Mouse (Mus musculus): Measurements from ENCODE around the gene Kbtbd12. TPM values are rescaled to one million over a fixed set of nuclear protein-coding genes. Genes with fewer than 3 reads are reported as not detected.

Gene Kbtbd12
- polyA plus RNA-seq, 3 experiments from 2014 or later = not detected

DNA sequence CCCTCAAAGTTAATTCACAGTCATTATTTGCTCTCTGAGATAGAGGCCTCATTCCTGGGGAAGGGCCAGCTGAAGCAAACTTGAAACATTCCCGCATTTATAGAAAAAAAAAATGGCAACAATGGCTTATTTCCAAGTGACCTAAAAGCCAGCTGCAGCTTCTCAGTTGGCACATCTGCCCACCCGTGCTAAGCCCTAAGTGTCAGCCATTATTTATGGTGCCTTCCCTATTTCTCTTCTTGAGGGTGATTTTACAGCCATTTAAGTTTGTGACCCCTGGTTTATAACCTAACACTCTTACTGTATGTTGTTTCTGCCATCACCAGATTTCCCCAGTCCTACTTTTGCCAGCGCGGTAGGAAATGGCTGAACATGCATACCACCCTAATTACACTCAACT, 11.3 kb downstream of the Kbtbd12 start:
- no peak for ATAC-seq

DNA sequence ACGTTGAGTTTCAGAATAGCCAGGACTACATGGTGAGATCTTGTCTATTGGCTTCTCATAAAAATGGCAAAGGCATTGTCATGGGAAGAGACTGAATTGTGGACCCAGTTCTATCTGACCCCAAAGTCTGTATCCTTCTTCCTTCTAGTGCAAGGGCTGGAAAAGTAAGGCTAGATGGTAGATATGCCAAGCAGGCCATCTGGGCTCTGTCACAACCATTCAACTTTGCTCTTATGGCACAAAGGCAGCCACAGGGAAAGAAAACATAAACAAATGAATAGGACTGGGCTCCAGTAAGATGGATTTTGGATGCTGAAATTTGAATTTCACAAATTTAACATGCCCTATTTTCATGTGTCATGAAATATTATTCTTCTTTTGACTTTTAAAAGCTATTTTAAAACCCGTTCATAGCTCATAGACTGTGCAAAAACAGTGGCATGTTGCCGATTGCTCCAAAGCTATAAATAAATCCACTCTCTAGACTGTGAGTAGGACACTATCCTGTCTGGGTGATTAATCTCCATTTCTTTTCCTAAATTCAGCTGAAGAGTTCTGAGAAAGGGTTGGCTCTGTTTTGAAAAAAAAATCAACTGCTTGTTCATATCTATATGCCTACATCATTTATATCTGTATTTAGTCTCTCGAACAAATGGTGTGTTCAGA, 15.8 kb downstream of the Kbtbd12 start:
- no peak for ATAC-seq

DNA sequence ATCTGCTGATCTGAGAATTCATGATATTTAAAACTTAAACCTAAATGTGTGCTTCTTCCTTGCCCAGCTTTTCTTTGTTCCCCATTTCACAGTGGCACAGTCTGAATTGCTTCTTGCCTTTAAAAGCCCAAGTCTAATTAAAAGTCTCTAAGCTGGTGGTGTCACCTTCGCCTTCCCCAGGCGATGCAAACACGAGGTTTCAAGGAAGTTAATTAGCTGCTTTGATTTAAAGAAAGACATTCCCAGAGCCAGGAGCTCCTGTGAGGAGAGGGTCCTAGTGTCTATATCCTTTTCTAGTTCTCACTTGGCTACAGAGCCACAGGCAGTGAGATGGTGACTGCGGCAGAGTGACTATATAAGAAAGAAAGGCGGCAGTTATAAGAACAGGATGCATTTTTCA, 18.2 kb downstream of the Kbtbd12 start:
- ATAC-seq = no peak

- ATAC-seq = no peak
These were observed 22.4 kb downstream of the Kbtbd12 start for GRCm38 (mm10) chr6:88615352-88615751.

- no peak for ATAC-seq
These were observed 31.3 kb downstream of the Kbtbd12 start for GRCm38 (mm10) chr6:88606417-88606816.

- ATAC-seq = no peak
These were observed 32.0 kb downstream of the Kbtbd12 start for GRCm38 (mm10) chr6:88605715-88606114.

DNA sequence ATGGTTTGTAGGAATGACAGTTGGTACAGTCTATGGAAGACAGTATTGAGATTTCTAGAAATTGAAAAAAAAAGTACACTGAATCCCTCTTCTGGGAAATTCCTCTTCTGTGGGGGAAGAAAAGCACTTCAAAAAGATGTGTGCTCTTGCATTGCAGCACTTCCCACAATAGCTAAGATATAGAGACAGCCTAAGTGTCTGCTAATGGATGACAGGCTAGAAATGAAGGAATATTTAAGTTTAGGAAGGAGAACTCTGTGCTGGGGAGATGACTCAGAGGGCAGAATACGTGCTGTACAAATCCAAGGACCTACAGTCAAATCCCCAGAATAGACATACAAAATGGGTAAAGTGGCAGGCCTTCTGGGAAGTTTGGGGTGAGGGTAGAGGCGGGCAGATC, 32.5 kb downstream of the Kbtbd12 start:
- no peak for ATAC-seq

DNA sequence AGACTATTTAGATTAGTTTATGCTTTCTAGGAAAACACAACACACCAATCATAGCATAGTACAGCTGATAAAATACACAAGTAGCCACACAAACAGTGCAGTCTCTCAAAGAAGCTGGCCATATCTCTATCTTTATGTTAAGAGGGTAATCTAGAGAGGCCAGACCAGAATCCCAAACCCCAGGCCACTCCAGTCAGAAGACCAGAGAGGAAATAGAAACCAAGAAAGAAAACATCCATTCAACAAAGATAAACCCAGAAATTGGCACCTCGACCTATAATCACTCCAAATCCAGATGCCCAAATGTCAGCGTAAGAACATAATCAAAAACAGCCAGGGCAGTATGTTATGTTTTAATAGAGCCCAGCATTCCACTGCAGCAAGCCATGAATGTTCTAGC, 41.6 kb downstream of the Kbtbd12 start:
- ATAC-seq = no peak

DNA sequence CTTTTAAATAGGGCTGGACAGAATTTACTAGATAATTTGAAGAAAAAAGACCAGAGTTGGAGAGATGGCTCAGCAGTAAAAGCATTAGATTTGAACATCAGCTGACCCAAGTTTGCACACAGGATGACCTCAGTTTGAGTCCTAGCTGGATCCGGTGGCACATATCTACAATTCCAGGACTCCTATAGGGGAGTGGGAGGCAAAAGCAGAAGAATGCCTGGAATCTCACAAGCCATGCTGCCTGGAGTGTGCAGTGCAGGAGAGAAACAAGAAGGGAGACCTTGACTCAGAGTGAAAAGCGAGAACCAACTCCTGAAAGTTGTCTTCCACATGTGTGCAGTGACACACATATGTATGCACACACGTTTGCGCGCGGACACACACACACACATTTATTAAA, 45.4 kb downstream of the Kbtbd12 start:
- no peak for ATAC-seq

GRCm38 (mm10) chr6:88590231-88590630, 47.5 kb downstream of the Kbtbd12 start:
- ATAC-seq = no peak

GRCm38 (mm10) chr6:88589517-88589916, 48.2 kb downstream of the Kbtbd12 start:
- no peak for ATAC-seq

DNA sequence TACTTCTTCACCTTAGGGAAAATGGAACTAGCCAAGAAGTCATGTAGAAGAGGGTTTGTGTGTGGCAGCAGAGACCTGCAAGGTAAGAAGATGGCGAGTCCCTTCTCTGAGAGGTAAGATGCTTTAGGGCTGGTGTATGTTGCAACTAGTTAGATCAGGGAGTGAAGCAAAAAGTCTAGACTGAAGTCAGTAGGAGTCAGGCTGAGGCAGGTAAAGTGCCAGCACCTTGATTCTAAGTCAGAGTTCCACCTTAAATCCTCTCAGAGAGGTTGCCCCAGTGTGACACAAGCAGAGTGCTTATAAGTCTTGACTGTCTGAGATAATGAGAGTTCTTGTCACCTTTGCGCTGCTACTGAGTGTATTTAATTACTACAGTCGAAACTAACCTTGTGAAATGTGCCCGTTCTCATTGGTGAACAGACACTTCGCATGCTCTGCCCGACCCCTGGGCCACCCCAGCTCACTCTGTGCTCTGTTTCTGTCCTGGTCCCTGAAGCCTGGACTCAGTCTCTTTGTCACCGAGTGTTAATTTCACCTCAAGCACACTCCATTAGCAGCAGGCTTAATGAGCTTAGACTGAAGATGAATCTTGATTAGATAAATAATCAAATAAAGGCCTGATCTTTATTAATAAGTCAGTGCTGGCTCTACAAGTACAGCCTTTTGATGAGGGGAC, 49.0 kb downstream of the Kbtbd12 start:
- ATAC-seq = no peak

DNA sequence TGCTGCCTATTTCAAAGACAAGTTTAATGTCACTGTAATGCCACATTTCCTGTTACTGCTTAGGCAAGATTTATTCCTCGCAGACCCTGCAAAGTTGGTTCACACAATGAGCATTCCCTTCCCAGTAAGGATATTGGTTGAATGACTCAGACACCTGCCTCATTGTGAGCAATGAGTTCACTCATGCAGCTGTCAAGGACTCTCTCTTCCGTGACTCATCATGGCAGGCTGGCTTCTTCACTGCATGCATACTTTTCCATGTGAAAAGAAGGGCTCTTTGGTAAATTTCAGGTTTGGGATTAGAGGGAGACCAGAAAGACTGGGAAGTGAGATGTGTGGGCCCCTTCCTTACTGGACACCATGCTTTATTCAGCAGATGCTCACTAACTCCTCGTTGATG, 50.7 kb downstream of the Kbtbd12 start:
- ATAC-seq = no peak

DNA sequence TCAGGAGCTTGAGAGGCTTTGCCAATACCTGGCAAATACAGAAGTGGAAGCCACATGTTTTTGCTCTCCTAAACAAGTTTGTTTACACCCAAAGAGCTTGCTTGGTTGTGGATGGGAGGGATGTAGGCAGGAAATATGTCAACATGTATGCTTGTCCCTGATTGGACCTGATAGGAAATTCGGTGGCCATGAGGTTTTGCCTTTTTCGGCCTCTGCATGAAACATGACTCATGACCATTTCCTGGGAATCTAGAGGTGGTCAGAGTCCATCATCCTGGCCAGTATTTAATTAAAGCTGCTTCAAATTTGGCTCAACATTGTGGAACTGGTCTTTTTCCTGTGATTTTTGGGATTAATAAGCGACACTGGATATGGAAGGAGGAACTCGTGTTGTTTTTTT, 53.8 kb downstream of the Kbtbd12 start:
- no peak for ATAC-seq

- no peak for ATAC-seq
These were observed 61.3 kb downstream of the Kbtbd12 start for GRCm38 (mm10) chr6:88576495-88576894.

DNA sequence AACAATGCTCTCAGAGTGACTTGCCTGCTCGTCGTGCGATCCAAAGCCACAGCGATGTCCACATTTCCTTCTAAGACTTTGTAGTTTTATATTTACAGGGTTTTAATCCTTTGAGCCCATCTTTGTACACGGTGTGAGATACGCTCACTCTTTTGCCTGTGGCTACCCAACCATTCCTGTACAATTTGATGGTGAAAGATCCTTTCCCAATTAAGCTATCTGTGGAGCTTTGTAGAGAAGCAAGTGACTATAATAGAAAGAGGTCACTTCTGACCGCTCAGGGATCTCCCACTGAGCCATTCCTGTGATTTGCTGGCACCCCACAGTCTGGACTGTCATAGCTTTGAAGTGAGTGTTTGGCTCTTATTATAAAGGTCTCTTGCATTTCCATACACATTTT, 71.1 kb downstream of the Kbtbd12 start:
- ATAC-seq = no peak

DNA sequence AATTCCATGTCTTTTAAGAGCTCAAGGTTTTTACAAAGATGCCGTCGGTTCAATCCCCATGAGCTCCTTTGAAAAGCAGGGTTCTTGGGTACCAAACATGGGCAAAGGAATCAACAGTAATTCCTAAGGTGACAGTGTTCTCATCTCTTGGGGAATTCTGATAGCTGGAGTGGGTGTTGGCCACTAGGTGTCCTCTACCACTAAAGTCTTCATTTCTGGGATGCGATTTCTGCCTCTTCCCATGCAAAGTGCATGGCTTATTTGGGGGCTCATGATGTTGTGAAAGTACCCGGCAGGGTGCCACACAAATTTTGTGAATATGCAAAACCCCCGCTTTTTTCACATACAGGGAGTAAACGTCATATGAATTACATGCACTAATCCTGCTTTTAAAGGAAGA, 72.7 kb downstream of the Kbtbd12 start:
- no peak for ATAC-seq

DNA sequence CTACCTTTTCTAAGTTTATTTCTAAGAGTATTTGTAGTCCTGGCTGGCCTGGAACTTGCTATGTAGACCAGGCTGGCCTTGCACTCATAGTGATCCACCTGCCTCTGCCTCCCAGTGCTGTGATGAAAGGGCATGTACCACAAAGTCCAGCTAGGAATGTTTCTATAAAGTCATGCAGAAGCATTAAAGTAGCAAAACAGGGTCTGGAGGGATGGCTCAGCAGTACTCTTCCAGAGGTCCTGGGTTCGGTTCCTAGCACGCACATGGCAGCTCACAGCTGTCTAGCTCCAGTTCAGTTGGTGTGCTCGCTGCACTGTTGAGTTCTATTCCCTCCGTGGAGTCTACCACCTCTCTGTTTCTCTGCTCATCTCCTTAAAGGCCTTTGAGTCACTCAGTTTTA, 77.6 kb downstream of the Kbtbd12 start:
- ATAC-seq = no peak

GRCm38 (mm10) chr6:88559688-88560087, 78.1 kb downstream of the Kbtbd12 start:
- ATAC-seq = no peak

DNA sequence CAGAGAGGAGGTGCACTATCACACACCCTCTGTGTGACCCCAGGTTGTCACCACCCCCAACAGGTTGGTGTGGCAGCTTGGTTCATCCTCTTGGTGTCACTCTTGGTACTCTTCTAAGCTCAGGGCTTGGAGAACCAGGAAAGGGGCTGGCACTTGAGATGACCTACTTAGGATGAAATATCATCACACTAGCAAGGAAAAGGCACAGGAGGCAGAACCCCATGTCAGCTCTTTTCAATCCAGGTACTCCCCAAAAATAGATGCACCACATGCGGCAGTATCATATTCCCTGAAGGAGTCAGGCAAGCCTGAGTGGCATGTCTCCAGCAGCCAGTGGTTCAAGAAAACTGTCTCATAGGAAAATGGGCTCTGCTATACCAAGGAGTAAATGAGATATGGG, 79.7 kb downstream of the Kbtbd12 start:
- no peak for ATAC-seq

DNA sequence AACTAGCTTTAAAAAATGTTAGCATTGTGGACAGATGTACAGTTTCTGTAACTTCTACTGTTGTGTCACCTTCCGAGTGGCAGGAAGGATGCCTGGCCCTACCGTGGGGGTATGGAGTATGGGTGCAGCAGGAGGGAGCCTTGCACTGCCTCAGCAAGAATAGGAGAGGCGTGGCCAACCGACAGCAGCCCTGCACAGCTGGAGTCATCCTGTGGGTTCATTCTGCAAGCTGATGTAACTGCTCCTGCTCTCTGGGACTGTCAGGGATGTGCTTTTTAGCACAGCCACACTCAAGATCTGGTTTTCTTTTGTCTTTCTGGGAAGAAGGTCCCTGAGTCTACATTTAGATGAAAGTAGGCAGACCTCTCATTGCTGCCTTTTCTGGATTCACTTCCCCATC, 80.2 kb downstream of the Kbtbd12 start:
- no peak for ATAC-seq

DNA sequence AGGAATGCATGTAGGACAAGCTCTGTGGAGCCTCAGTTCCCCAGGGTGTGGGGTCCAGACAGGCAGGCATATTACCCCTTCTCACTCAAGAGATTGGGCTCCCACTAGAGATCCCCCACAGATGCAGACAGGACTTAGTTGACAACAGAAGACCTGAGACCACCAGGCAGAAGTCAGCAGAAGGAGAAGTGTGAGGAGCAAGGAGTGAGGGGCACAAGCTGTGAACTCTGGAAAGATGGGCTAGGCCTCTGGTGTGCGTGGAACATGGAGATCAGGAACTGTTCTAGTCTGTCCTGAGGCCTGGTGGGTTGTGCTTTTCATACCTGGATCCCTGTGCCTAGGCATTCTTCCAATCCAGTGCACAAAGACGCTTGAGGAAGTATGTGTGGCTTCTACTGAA, 87.8 kb downstream of the Kbtbd12 start:
- no peak for ATAC-seq

DNA sequence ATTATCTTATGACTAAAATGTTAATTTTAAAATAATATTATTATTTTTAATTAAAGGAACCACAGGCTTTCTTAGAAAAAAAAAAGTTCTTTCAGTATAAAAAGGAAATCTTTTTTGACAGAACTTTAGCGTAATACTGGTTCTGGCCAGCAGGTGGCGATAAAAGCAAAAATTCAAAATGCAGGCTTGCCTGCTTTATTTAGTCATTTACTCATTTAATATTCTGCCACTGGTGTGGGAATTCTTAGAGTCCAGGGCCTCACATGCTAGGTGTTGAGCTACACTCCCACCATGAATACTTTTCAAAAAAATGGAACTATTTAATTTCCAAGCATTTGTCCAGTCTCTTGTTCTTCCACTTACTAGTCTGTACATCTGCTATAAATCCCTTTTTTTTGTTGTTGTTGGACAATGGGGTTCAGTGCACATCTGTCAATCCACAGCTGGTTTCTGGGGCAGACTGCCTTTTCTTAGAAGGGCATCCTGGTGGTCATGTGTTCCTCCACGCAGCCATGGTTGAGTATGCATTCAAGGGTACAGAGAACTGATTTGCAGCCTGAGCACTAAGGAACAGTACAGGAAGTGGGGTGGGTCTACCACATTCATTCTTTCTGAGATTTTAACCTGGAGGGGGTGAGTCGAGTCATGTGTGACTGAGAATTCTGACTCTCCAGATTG, 88.5 kb downstream of the Kbtbd12 start:
- ATAC-seq = no peak

DNA sequence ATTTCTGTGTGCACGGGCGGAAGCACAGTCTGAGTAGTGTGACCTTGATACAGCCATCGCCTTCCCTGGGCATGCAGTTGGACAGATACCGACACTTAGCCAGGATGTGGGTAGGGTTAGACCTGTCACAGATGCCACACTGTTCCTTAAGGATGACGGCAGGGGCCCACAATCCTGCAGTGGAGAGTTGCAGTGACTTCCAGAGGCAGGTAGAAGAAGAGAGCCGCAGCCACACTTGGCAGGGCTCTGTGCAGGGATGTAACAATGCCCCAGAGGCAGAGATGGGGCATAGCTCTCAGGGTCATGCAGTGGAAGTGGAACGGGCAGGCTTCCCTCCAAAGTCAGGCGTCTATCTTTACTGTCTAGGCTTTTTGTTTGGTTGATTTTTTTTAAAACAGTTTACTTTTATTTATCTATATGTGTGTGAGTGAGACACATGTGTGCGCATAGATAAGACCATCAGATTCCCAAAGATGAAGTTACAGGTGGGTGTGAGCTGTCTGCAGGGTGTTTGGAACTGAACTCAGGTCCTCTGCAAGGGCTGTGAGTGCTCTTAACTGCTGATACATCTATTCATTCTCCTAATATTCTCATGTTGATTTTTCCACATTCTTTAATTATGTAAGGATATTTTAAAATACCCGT, 89.2 kb downstream of the Kbtbd12 start:
- ATAC-seq = no peak

Measured in inflammation-experienced regulatory T-cells, adult 6 months (primary cell).